Mouse (Mus musculus) embryonic facial prominence, embryonic 15.5 days (tissue): Measurements from ENCODE around the gene Kyat3. TPM values are rescaled to one million over a fixed set of nuclear protein-coding genes. Genes with fewer than 3 reads are reported as not detected.
"Not testable (repeated sequence)": the region's sequence is repeated elsewhere in the genome, so short reads cannot be mapped to it uniquely, and the experiment has no call there.

ENCODE experiments used
- ATAC-seq: fragments of 200-750 bp; cut with Nextera tagmentation; 2 replicates; pipeline ENCODE4 v1.8.0; 2017; ENCODE audit warnings: low read depth, moderate TSS enrichment; ENCODE audit not compliant: insufficient number of reproducible peaks, low FRiP score, low TSS enrichment
- H3K27ac ChIP-seq: fragments of 300-500 bp; sonication (generic); replicated peaks from 2 replicates; pipeline ENCODE4 v1.5.1; 2015; ENCODE audit warnings: mild to moderate bottlenecking, inconsistent platforms
- H3K27me3 ChIP-seq: fragments of 300-500 bp; sonication (generic); 2 replicates; pipeline ENCODE4 v1.6.1; 2015; ENCODE audit warnings: inconsistent platforms
- H3K36me3 ChIP-seq: fragments of 300-500 bp; sonication (generic); 2 replicates; pipeline ENCODE4 v1.6.1; 2015; ENCODE audit warnings: mild to moderate bottlenecking, inconsistent platforms
- H3K4me1 ChIP-seq: fragments of 300-500 bp; sonication (generic); 2 replicates; pipeline ENCODE4 v1.6.1; 2015; ENCODE audit warnings: inconsistent platforms
- H3K4me2 ChIP-seq: fragments of 300-500 bp; sonication (generic); replicated peaks from 2 replicates; pipeline ENCODE4 v1.6.1; 2015; ENCODE audit warnings: mild to moderate bottlenecking, inconsistent platforms
- H3K4me3 ChIP-seq: fragments of 300-500 bp; sonication (generic); replicated peaks from 2 replicates; pipeline ENCODE4 v1.5.1; 2015; ENCODE audit warnings: mild to moderate bottlenecking, inconsistent platforms
- H3K9ac ChIP-seq: fragments of 300-500 bp; sonication (generic); 2 replicates; pipeline ENCODE4 v1.6.1; 2015; ENCODE audit warnings: inconsistent platforms
- H3K9me3 ChIP-seq: fragments of 300-500 bp; sonication (generic); replicated peaks from 2 replicates; pipeline ENCODE4 v1.6.1; 2016; ENCODE audit warnings: inconsistent platforms
- WGBS: fragments of 180-500 bp; shearing (Covaris S2); methylation state at CpG from one replicate; pipeline ENCODE4 v1.1.7; 2015; 5-methylcytosine and 5-hydroxymethylcytosine counted together
- polyA plus RNA-seq: library from polyadenylated mRNA; unstranded; fragments of >200 nt; fragmentation: Nextera tagmentation; extraction: Ambion mirVana; gene quantifications from 2 replicates; pipeline ENCODE4 v1.2.1, GENCODE M21; 2015

Gene Kyat3
- polyA plus RNA-seq, 1 experiment from 2014 or later: 14.5 TPM

GRCm38 (mm10) chr3:142710360-142711007 lies 9.6 kb downstream of the Kyat3 start:
- no peak for ATAC-seq
- Histone ChIP-seq H3K36me3 (no peaks in the 10 kb centered on the region), H3K9me3 (no peaks in the 10 kb centered on the region), H3K4me1 (no peaks in the 10 kb centered on the region), H3K27me3 (no peaks in the 10 kb centered on the region), H3K9ac (no peak overlapping the region), H3K27ac (no peak overlapping the region), H3K4me2 (no peak overlapping the region), H3K4me3 (no peak overlapping the region)
- 25% methylated on average over 10 of the region's 10 CpGs for WGBS

DNA sequence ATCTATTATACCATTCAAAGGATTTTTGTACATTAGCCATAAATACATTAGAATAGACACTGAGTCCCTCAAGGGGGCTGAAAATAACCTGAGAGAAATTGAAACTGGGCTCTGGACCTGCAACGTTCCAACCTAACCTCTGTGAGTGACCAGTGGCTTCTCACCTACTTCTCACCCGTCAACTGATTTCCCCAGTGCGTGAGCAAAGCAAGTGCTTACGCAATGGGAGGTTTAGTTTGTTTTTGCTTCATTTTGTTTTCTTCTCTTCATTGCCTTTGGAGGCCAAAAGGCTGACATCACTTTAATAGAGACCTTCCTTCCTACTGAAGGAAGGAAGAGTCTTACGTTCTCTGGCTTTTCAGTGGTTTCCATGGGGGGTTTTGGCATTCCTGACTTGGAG lies 10.5 kb downstream of the Kyat3 start:
- no peak for ATAC-seq
- H3K9me3 ChIP-seq: no peaks in the 10 kb centered on the region
- no peak overlapping the region for H3K27ac ChIP-seq
- H3K27me3 ChIP-seq: no peaks in the 10 kb centered on the region
- H3K4me3 ChIP-seq: no peak overlapping the region
- H3K4me1 ChIP-seq: no peaks in the 10 kb centered on the region
- no peak overlapping the region for H3K9ac ChIP-seq
- no peaks in the 10 kb centered on the region for H3K36me3 ChIP-seq
- H3K4me2 ChIP-seq: no peak overlapping the region
- WGBS: 93% methylated on average over 5 of the region's 5 CpGs

DNA sequence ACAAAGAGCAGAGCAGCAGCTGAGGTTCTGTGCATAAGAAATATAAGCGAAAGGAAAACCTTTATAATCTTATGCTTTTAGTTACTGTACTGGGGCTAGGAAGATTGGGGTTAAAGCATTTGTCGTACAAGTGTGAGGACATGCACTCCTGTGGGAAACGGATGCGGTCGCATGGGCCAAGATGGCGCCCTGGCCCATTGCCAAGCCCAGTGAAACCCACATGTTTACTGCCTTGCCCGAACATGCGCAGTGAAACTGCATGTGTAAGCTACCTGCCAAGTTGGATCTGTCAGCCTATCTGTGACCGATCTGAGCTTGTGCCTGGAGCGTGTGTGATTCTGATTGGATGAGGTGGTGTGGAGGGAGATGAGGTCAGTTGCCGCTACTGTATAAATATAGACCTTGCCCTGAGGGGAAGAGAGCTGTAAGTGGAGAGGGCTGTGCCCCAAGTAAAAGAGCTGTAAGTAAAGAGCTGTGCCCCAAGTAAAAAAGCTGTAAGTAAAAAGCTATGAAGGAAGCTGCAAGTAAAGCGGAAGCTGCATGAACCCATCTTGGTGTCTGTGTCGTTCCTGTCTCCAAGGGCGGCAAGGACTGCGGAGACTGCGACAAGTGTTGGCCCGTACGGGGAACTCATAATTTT lies 11.7 kb downstream of the Kyat3 start:
- not testable (repeated sequence) for ATAC-seq, H3K27me3 ChIP-seq, H3K4me2 ChIP-seq, H3K27ac ChIP-seq, H3K9me3 ChIP-seq, H3K36me3 ChIP-seq, H3K4me3 ChIP-seq, H3K9ac ChIP-seq, H3K4me1 ChIP-seq
- 85% methylated on average over 18 of the region's 18 CpGs for WGBS

- H3K9me3 ChIP-seq: no peaks in the 10 kb centered on the region
- 0 out of 2 replicates have a peak, but pooled peaks have one; percentile 43 for ATAC-seq
- 70% methylated on average over 2 of the region's 2 CpGs for WGBS
These were observed 24.6 kb downstream of the Kyat3 start for GRCm38 (mm10) chr3:142725481-142725880.

GRCm38 (mm10) chr3:142725969-142726672 lies 25.3 kb downstream of the Kyat3 start:
- no peaks in the 10 kb centered on the region for H3K36me3 ChIP-seq

More at GRCm38 (mm10) chr3:142725481-142725880, 24.6 kb downstream of the Kyat3 start:
- Histone ChIP-seq H3K27me3 (no peaks in the 10 kb centered on the region), H3K4me1 (no peaks in the 10 kb centered on the region), H3K36me3 (no peaks in the 10 kb centered on the region), H3K4me3 (no peak overlapping the region), H3K4me2 (no peak overlapping the region), H3K9ac (no peak overlapping the region), H3K27ac (no peak overlapping the region)

DNA sequence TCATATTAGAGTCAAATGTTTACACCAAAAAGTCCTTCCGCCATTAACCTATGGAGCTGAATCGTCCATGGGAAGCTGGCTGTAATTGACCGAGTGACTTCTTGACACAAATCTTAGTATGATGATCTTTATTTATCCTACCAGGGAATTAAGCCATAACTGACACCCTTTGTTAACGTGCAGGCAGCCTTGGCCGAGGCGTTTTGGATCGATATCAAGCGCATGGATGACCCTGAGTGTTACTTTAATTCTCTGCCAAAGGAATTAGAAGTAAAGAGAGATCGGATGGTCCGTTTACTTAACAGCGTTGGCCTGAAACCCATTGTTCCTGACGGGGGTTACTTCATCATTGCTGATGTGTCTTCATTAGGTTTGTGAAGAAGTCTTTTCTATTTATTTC lies 33.4 kb downstream of the Kyat3 start:
- H3K27ac ChIP-seq: no peak overlapping the region
- no peak overlapping the region for H3K4me2 ChIP-seq
- H3K36me3 ChIP-seq: no peaks in the 10 kb centered on the region
- 87% methylated on average over 12 of the region's 12 CpGs for WGBS
- no peaks in the 10 kb centered on the region for H3K27me3 ChIP-seq
- H3K4me1 ChIP-seq: no peaks in the 10 kb centered on the region
- ATAC-seq: no peak
- H3K9me3 ChIP-seq: no peaks in the 10 kb centered on the region
- no peak overlapping the region for H3K4me3 ChIP-seq
- H3K9ac ChIP-seq: no peak overlapping the region

More at GRCm38 (mm10) chr3:142725969-142726672, 25.3 kb downstream of the Kyat3 start:
- no peak overlapping the region for H3K4me3 ChIP-seq
- whole genome bisulfite sequencing: 80% methylated on average over 22 of the region's 22 CpGs
- no peaks in the 10 kb centered on the region for H3K4me1 ChIP-seq
- no peaks in the 10 kb centered on the region for H3K27me3 ChIP-seq
- 0 out of 2 replicates have a peak, but pooled peaks have one; percentile 34 for ATAC-seq
- no peak overlapping the region for H3K4me2 ChIP-seq
- H3K27ac ChIP-seq: no peak overlapping the region
- no peak overlapping the region for H3K9ac ChIP-seq
- H3K9me3 ChIP-seq: no peaks in the 10 kb centered on the region

DNA sequence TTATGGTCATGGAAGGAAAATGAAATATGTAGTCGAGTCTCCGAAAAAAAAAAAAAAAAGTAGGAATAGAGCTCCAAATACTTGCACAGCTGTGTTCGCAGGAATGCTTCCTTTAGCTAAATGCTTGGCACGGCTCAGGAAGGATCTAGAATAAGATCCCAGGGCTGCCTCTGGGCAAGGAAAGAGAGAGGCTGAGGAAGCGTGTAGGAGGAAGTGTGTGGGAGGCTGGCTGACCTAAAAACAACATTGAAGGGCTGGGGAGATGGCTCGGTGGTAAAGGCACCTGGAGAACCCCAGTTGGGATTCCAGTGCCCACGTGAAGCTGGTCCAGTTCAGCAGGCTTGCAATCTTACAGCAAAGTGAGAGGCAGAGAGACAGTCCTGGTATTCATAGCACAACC lies 40.0 kb downstream of the Kyat3 start:
- no peaks in the 10 kb centered on the region for H3K4me1 ChIP-seq
- no peak overlapping the region for H3K9ac ChIP-seq
- H3K4me2 ChIP-seq: no peak overlapping the region
- no peak overlapping the region for H3K4me3 ChIP-seq
- H3K27ac ChIP-seq: no peak overlapping the region
- ATAC-seq: no peak
- H3K9me3 ChIP-seq: no peaks in the 10 kb centered on the region
- H3K27me3 ChIP-seq: no peaks in the 10 kb centered on the region
- WGBS: 46% methylated on average over 7 of the region's 7 CpGs
- no peaks in the 10 kb centered on the region for H3K36me3 ChIP-seq

GRCm38 (mm10) chr3:142743973-142744898 lies 43.4 kb downstream of the Kyat3 start:
- 60% methylated on average over 21 of the region's 21 CpGs for WGBS
- no peaks in the 10 kb centered on the region for H3K27me3 ChIP-seq
- H3K4me2 ChIP-seq: no peak overlapping the region
- no peak overlapping the region for H3K4me3 ChIP-seq
- H3K9ac ChIP-seq: no peak overlapping the region
- H3K27ac ChIP-seq: no peak overlapping the region
- ATAC-seq: 0 out of 2 replicates have a peak, but pooled peaks have one; percentile 15
- no peaks in the 10 kb centered on the region for H3K4me1 ChIP-seq
- no peaks in the 10 kb centered on the region for H3K36me3 ChIP-seq
- no peaks in the 10 kb centered on the region for H3K9me3 ChIP-seq

GRCm38 (mm10) chr3:142745076-142745475 lies 44.2 kb downstream of the Kyat3 start:
- Histone ChIP-seq H3K4me2 (no peak overlapping the region), H3K27me3 (no peaks in the 10 kb centered on the region), H3K9me3 (no peaks in the 10 kb centered on the region), H3K4me1 (no peaks in the 10 kb centered on the region), H3K9ac (no peak overlapping the region), H3K27ac (no peak overlapping the region), H3K4me3 (no peak overlapping the region), H3K36me3 (no peaks in the 10 kb centered on the region)
- ATAC-seq: no peak
- WGBS: 94% methylated on average over 2 of the region's 2 CpGs

DNA sequence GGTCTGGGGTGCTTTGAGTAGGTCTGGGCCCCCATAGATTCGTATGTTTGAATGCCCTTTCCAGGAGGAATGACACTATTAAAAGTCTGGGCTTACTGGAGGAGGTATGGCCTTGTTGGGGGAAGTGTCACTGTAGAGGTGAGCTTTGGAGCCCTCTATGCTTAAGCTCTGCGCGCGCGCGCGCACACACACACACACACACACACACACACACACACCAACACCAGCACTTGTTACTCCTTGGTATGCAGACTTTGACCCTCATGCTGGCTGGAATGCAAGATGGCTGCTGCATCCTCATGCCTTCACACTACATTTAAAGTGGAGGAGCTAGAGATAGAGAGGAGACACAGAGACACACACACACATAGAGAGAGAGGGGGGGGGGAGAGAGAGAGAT lies 46.8 kb downstream of the Kyat3 start:
- Histone ChIP-seq H3K27me3 (no peaks in the 10 kb centered on the region), H3K4me2 (no peak overlapping the region), H3K4me1 (no peaks in the 10 kb centered on the region), H3K9ac (no peak overlapping the region), H3K36me3 (no peaks in the 10 kb centered on the region), H3K9me3 (no peaks in the 10 kb centered on the region), H3K4me3 (no peak overlapping the region), H3K27ac (no peak overlapping the region)
- no peak for ATAC-seq
- WGBS: 95% methylated on average over 7 of the region's 7 CpGs

DNA sequence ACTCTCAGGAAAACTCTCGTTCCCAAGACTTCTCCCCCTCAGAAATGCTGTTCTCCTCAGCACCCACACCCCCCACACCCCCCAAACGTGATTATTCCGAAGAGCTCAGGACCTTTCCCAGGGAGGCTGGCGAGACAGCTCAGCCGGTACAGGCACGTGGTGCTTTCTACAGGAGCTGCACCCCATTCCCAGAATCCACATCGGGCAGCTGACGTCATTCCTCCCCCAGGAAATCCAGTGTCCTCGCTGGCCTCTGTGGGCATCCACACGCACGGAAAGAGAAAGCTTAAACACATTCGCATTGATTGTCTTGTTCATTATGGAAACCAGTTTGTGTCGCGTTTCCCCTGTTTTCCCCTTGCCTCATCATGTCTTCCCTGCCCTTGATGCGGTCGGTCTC lies 48.3 kb downstream of the Kyat3 start:
- Histone ChIP-seq H3K27ac (no peak overlapping the region), H3K4me2 (no peak overlapping the region), H3K36me3 (no peaks in the 10 kb centered on the region), H3K4me1 (no peaks in the 10 kb centered on the region), H3K9ac (no peak overlapping the region), H3K27me3 (no peaks in the 10 kb centered on the region), H3K4me3 (no peak overlapping the region), H3K9me3 (no peaks in the 10 kb centered on the region)
- ATAC-seq: no peak
- WGBS: 82% methylated on average over 16 of the region's 16 CpGs
